Mouse (Mus musculus) stomach, embryonic 16.5 days (tissue): ENCODE results near the gene Fry. TPM values are rescaled to one million over a fixed set of nuclear protein-coding genes. Genes with fewer than 3 reads are reported as not detected.

Experiments used
- ATAC-seq: fragments of 200-750 bp; cut with Nextera tagmentation; 2 replicates; pipeline ENCODE4 v1.8.0; 2017; ENCODE audit warnings: moderate number of reproducible peaks, moderate TSS enrichment; ENCODE audit not compliant: insufficient read depth, low FRiP score
- H3K27ac ChIP-seq: fragments of 300-500 bp; sonication (generic); 2 replicates; pipeline ENCODE4 v1.5.1; 2014; ENCODE audit warnings: low read length
- H3K27me3 ChIP-seq: fragments of 300-500 bp; sonication (generic); 2 replicates; pipeline ENCODE4 v1.6.1; 2014; ENCODE audit warnings: low read length, control low read depth, mixed read lengths; ENCODE audit not compliant: control insufficient read depth, insufficient read depth
- H3K36me3 ChIP-seq: fragments of 300-500 bp; sonication (generic); 2 replicates; pipeline ENCODE4 v1.6.1; 2014; ENCODE audit warnings: low read length; ENCODE audit not compliant: control insufficient read depth, insufficient read depth
- H3K4me1 ChIP-seq: fragments of 300-500 bp; sonication (generic); 2 replicates; pipeline ENCODE4 v1.6.1; 2014; ENCODE audit warnings: low read length, control low read depth, mixed read lengths; ENCODE audit not compliant: control insufficient read depth, insufficient read depth
- H3K4me2 ChIP-seq: fragments of 300-500 bp; sonication (generic); 2 replicates; pipeline ENCODE4 v1.6.1; 2014; ENCODE audit warnings: low read depth, low read length, mixed read lengths
- H3K4me3 ChIP-seq: fragments of 300-500 bp; sonication (generic); replicated peaks from 2 replicates; pipeline ENCODE4 v1.5.1; 2014; ENCODE audit warnings: mild to moderate bottlenecking, low read length
- H3K9ac ChIP-seq: fragments of 300-500 bp; sonication (generic); 2 replicates; pipeline ENCODE4 v1.6.1; 2014; ENCODE audit warnings: low read length
- H3K9me3 ChIP-seq: fragments of 300-500 bp; sonication (generic); replicated peaks from 2 replicates; pipeline ENCODE4 v1.6.1; 2016; ENCODE audit warnings: low read length, control low read depth; ENCODE audit not compliant: control insufficient read depth
- WGBS: fragments of 180-500 bp; shearing (Covaris S2); extraction: QIAGEN DNeasy Blood & Tissue Kit; methylation state at CpG from one replicate; pipeline ENCODE4 v1.1.7; 2014; 5-methylcytosine and 5-hydroxymethylcytosine counted together
- polyA plus RNA-seq: library from polyadenylated mRNA; unstranded; fragments of >200 nt; fragmentation: Nextera tagmentation; extraction: Ambion mirVana; gene quantifications from 2 replicates; pipeline ENCODE4 v1.2.1, GENCODE M21; 2015

Gene Fry
- polyA plus RNA-seq, 1 experiment from 2014 or later: 10.8 TPM

DNA sequence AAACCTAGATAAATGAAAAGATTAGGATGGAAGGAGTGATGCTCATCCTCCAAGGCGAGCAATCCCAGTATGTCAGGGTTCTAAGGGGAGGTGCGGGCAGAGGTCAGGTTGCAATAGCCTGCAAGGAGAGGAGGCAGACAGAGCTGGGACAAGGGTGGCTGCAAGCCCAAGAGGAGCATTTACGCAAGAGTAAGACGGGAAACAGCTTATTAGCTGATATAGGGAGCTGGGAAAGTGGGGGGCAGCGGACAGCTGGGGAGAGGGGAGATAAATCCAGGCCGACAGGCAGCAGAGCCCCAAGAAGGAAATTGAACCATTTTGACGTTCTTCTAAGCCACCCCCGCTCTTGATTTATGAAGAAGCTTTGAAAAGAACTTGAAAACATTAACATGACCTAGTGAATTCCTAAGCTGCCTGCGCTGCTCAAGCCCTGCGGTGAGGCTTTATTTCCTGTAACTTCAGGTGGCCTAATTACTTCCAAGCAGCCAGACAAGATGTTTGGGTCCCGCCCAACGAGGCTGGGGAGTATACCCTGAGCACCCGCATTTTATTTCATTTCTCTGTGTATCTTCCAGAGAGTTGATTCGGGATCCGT lies 291.1 kb downstream of the Fry start:
- H3K27me3 ChIP-seq: no peaks in the 10 kb centered on the region
- peaks cover 2% of the 10 kb centered on the region; the same call in 1 of the 2 replicates for H3K36me3 ChIP-seq
- no peak for ATAC-seq
- peaks cover 1% of the 10 kb centered on the region; the same call in 1 of the 2 replicates for H3K9me3 ChIP-seq
- peaks cover 7% of the 10 kb centered on the region; the same call in 1 of the 2 replicates for H3K4me1 ChIP-seq
- H3K9ac ChIP-seq: no peak overlapping the region
- H3K4me2 ChIP-seq: no peak overlapping the region
- no peak overlapping the region for H3K27ac ChIP-seq
- H3K4me3 ChIP-seq: no peak overlapping the region
- 25% methylated on average over 15 of the region's 15 CpGs for WGBS

DNA sequence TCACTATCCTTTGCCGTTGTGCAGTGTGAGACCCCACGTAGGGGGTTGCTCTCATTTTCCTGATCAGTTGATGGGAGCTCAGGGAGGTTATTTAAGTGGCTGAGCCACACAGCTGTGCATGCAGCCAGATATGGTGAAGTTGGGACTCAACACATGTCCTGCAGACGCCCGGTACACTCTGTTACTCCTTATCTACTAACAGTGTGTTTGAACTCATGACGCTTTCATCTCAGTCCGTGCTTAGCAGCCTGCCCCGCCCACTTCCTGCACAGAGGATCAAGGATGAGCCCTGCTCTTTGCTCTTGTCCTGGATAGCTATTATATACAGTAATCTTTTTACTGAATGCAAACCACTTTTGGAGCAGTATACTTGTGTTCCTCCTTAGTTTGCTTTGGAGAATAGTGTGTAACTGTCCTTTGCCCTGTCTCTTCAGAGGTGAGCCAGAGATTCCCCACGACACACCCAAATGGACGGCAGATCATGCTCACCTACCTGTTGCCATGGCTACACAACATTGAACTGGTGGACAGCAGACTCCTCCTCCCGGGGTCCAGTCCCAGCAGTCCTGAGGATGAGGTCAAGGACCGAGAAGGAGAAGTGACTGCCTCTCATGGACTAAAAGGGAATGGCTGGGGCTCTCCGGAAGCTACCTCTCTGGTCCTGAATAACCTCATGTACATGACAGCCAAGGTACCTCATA lies 294.5 kb downstream of the Fry start:
- H3K4me2 ChIP-seq: no peak overlapping the region
- WGBS: 64% methylated on average over 12 of the region's 12 CpGs
- H3K27ac ChIP-seq: no peak overlapping the region
- H3K27me3 ChIP-seq: no peaks in the 10 kb centered on the region
- peaks cover 7% of the 10 kb centered on the region; the same call in 1 of the 2 replicates for H3K4me1 ChIP-seq
- peaks cover 10% of the 10 kb centered on the region; the same call in 1 of the 2 replicates for H3K9me3 ChIP-seq
- no peak for ATAC-seq
- no peak overlapping the region for H3K9ac ChIP-seq
- H3K36me3 ChIP-seq: peaks cover 8% of the 10 kb centered on the region
- no peak overlapping the region for H3K4me3 ChIP-seq

DNA sequence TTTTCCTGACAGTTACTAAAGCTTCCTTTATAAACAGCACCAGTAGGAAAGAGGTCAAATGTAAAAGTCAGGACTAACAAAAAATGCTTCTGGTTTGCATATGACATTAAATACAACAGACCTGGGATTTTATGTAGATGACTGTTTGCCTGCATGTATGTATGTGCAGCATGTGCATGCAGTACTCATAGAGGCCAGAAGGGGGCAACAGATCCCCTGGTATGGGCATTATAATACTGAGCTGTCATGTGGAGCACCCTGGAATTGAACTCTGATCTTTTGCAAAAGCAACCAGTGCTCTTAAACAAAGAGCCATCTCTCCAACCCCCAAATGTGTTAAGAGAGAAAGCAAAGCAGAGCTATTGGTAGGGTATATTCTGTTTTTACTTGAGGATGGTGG lies 296.4 kb downstream of the Fry start:
- peaks cover 10% of the 10 kb centered on the region; the same call in 1 of the 2 replicates for H3K9me3 ChIP-seq
- no peaks in the 10 kb centered on the region for H3K4me1 ChIP-seq
- no peak overlapping the region for H3K27ac ChIP-seq
- no peak overlapping the region for H3K4me2 ChIP-seq
- no peaks in the 10 kb centered on the region for H3K27me3 ChIP-seq
- H3K4me3 ChIP-seq: no peak overlapping the region
- H3K36me3 ChIP-seq: peaks cover 8% of the 10 kb centered on the region
- H3K9ac ChIP-seq: no peak overlapping the region
- no peak for ATAC-seq

DNA sequence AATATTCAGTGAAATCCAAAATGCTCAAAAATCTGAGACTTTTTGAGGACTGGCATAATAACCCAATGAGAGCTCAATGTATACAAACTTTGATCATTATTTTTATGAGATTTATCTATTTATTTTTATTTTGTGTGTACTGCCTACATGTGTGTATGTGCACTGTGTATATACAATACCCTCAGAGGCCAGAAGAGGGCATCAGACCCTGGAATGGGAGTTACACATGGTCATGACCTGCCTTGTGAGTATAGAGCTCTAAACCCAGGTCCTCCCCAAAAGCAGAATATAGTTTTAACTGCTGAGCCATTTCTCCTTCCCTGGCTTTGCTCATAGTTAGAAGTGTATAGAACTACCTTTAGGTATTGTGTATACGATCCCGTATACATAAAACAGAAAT lies 298.8 kb downstream of the Fry start:
- Histone ChIP-seq H3K4me1 (no peaks in the 10 kb centered on the region), H3K27ac (no peak overlapping the region), H3K27me3 (no peaks in the 10 kb centered on the region), H3K9me3 (peaks cover 10% of the 10 kb centered on the region; the same call in 1 of the 2 replicates), H3K9ac (no peak overlapping the region), H3K36me3 (peaks cover 8% of the 10 kb centered on the region), H3K4me3 (no peak overlapping the region), H3K4me2 (no peak overlapping the region)
- 94% methylated on average over 2 of the region's 2 CpGs for WGBS
- no peak for ATAC-seq

- WGBS: 26% methylated on average over 6 of the region's 6 CpGs
- H3K36me3 ChIP-seq: peaks cover 8% of the 10 kb centered on the region
- H3K4me3 ChIP-seq: no peak overlapping the region
- H3K27ac ChIP-seq: no peak overlapping the region
- H3K9ac ChIP-seq: no peak overlapping the region
- H3K4me2 ChIP-seq: no peak overlapping the region
- peaks cover 10% of the 10 kb centered on the region; the same call in 1 of the 2 replicates for H3K9me3 ChIP-seq
- H3K27me3 ChIP-seq: no peaks in the 10 kb centered on the region
- no peak for ATAC-seq
- H3K4me1 ChIP-seq: no peaks in the 10 kb centered on the region
Observed at GRCm38 (mm10) chr5:150418035-150418434, 299.6 kb downstream of the Fry start.

DNA sequence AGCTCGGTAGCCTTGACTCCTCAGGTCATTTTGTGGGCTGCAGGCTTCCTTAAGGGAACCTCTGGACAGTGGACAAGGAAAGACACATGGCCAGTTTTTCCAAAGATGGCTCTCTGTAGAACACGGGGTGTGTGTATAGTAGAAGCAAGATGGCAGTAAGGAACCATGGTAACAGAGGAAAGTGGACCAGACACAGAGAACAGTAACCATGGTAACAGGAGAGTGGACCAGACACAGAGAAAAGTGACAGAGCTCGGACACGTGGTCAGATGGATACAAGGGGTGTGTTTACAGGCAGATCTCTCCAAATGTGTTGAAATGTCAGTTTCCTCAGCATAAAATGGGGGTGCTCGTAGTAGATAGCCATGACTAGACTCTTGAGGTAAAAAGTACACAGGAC lies 306.6 kb downstream of the Fry start:
- H3K9me3 ChIP-seq: no peaks in the 10 kb centered on the region
- 85% methylated on average over 5 of the region's 5 CpGs for WGBS
- no peaks in the 10 kb centered on the region for H3K27me3 ChIP-seq
- H3K9ac ChIP-seq: no peak overlapping the region
- H3K4me2 ChIP-seq: no peak overlapping the region
- no peaks in the 10 kb centered on the region for H3K4me1 ChIP-seq
- H3K36me3 ChIP-seq: no peaks in the 10 kb centered on the region
- no peak overlapping the region for H3K4me3 ChIP-seq
- no peak overlapping the region for H3K27ac ChIP-seq
- no peak for ATAC-seq

DNA sequence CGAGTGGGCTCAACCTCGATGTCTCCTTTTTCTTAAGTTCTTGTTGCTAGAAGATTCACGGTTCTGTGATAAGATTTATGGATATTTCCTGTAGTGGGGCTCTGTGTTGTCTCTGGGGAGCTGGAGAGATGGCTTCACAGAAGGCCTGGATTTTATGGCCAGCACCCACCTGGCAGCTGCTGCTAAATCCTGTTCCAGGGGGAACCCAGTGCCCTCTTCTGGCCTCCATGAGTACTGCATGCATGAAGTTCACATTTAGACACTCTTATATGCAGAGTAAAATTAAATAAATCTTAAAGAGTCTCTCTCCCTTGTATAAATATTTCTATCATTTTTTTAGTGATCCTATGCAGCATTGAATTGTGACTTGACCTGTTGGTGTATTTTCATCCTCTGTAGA lies 308.1 kb downstream of the Fry start:
- 91% methylated on average over 3 of the region's 3 CpGs for WGBS
- no peaks in the 10 kb centered on the region for H3K27me3 ChIP-seq
- H3K4me1 ChIP-seq: no peaks in the 10 kb centered on the region
- no peaks in the 10 kb centered on the region for H3K9me3 ChIP-seq
- H3K36me3 ChIP-seq: no peaks in the 10 kb centered on the region
- no peak for ATAC-seq
- no peak overlapping the region for H3K4me2 ChIP-seq
- no peak overlapping the region for H3K27ac ChIP-seq
- no peak overlapping the region for H3K9ac ChIP-seq
- no peak overlapping the region for H3K4me3 ChIP-seq

DNA sequence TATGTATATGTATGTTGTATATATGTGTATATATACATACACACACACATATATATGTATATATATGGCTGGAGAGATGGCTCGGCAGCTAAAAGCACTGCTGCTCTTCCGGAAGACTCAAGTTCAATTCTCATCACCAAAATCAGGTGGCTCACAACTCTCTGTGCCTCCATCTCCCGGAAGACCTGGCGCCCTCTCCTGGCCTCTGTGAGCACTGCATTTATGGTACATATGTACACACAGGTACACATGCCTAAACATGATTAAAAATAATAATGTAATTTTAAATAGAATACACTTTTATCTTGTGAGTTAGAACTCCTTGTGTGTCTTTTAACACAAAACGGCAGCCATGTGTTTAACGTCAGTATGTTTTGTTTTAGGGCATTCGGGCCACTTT lies 312.8 kb downstream of the Fry start:
- WGBS: 91% methylated on average over 7 of the region's 7 CpGs
- no peaks in the 10 kb centered on the region for H3K36me3 ChIP-seq
- 0 out of 2 replicates have a peak, but pooled peaks cover 3% of the 10 kb centered on the region for H3K9me3 ChIP-seq
- H3K27ac ChIP-seq: no peak overlapping the region
- no peaks in the 10 kb centered on the region for H3K27me3 ChIP-seq
- no peak overlapping the region for H3K4me2 ChIP-seq
- ATAC-seq: no peak
- H3K4me3 ChIP-seq: no peak overlapping the region
- H3K4me1 ChIP-seq: no peaks in the 10 kb centered on the region
- no peak overlapping the region for H3K9ac ChIP-seq

DNA sequence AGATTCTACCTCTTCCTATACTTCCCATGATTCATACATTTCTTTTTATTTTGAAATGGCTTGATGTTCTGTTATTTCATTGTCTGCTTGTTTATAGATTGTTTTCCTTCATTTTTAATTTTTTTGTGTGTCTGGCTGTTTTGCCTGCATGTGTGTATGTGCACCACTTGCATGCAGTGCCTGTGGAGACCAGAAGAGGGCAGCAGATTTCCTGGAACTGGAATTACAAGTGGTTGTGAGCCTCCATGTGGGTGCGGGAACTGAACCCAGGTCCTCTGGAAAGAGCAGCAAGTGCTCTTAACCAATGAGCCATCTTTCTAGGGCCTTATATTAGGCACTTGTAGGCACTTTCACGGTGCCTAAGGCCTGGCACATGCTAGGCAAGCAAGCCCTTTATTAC lies 314.5 kb downstream of the Fry start:
- Histone ChIP-seq H3K4me2 (no peak overlapping the region), H3K4me1 (0 out of 2 replicates have a peak, but pooled peaks cover 4% of the 10 kb centered on the region), H3K9ac (no peak overlapping the region), H3K9me3 (0 out of 2 replicates have a peak, but pooled peaks cover 3% of the 10 kb centered on the region), H3K4me3 (no peak overlapping the region), H3K27me3 (no peaks in the 10 kb centered on the region), H3K27ac (no peak overlapping the region), H3K36me3 (no peaks in the 10 kb centered on the region)
- WGBS: 92% methylated on average over 2 of the region's 2 CpGs
- no peak for ATAC-seq
